Mouse (Mus musculus): ENCODE data around the gene Pdzd7.

Gene Pdzd7

DNA sequence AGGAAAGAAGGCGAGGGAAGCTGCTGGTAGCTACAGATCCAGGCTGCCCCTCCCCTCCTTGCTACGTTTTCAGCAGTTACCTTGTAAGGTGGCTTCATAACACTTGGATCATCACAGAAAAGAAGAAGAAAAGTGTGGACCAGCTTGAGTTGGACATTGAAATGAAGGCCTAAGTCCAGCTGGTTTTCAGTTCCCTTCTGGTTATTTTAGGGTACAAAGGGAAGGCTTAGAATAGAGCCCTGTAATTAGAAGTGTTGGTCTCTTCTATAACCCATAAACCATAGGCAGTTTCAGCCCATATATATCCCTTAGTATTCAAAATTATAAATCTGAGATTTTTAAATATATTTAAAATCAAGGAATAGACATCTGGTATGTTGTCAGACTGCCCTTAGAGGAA lies 64.7 kb downstream of the Pdzd7 start:
- DNase-seq: no peak

DNA sequence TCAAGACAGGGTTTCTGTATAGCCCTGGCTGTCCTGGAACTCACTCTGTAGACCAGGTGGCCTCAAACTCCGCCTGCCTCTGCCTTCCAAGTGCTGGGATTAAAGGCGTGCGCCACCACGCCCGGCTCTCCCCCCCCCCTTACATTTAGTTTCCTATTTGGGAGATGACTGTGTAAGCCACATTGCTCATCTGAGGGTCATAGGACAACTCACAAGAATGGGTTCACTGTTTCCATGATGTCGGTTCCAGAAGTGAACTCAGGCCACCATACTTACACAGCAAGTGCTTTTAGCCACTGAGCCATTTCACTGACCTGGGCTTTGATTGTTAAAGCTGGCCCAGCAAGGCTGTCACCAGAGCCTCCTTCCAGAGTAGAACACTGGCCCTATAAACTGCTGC lies 68.4 kb downstream of the Pdzd7 start:
- no peak for DNase-seq

All from thymus, postnatal 4 days (tissue).